Mouse (Mus musculus): ENCODE measurements around the gene Slc45a1. TPM values are rescaled to one million over a fixed set of nuclear protein-coding genes. Genes with fewer than 3 reads are reported as not detected.

Gene Slc45a1
- polyA plus RNA-seq (2021) = not detected

DNA sequence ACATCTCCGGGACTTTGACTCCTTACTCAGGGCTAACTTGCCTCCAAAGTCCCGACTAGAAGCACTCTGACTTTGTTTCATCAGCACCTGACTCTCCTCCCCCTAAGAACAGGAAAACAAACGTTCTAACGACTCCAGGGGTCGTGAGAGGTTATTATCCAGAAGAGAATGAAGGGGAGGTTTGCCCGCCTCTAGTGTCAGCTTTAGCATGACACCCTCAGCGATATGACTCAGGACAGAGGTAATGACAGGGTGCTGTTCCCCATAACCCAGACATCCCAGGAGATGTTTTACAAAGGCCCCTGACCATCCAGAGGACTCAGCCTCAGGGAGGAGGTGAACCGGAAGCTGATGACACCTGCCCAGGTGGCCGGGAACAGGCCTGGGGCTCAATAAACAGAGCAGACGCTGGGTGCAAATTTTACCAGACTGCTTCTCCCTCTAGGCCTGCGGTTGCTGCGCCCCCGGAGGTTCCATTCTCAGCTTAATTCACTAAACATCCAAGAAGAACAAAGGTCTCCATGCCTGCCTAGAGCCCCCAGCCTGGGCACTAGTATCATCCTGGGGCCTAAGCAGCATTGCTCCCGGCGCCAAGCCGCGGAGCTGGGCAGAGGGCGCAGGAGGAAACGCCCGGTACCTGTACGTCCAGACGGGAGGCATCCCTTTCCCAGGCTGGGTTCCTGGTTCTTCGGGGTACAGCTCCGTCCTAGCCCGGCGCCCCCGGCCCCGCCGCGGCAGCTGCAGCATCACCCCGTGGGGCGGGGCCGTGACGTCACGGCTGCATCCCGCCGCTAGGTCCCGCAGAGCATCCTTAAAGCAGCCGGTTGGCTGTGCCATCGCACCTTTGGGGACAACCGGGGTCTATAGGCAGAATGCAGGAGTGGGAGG, at the start of gene Slc45a1:
TSS of gene Slc45a1 (minus strand) at position 785 of the 888 bp plus-strand sequence.
- no peak for TF ChIP-seq CTCF (IDR thresholded peaks at IDR 0.05)
- DNase-seq (ENCODE audit: low read depth, low spot score) (no peak), ATAC-seq (no peak)
- ChIA-PET POLR2A (no interaction called here), CTCF (interaction anchor here (1.1 kb wide), 1 partner anchor 207 kb away, joined by 3 read pairs; no protein-coding TSS in a partner anchor)
- H3K27me3 ChIP-seq = no peaks in the 10 kb centered on the region
- in situ Hi-C loops (cut with MboI; ENCODE audit: low pct_unique_long_range_greater_than_20kb) = no loop called here

DNA sequence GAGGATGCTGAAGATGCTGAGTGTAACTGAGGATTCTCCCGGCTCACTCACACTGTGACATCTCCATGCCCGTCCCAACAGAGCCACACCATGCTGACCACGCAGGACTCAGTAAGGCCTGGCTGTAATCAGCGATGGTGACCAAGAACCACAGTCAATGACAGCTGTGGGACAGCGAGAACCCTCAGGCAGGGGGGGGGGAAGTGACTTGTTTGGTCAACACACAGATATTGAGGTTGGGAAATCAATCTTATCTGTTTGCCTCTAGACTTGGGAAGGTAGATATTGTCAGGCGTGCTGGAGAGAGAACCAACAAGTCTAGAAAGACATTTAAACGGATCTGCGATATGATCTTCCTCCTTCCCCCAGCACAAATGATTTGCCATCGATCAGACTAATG, 48.9 kb upstream of the Slc45a1 start:
- H3K27me3 ChIP-seq = no peaks in the 10 kb centered on the region
- no peak for TF ChIP-seq CTCF (IDR thresholded peaks at IDR 0.05)

DNA sequence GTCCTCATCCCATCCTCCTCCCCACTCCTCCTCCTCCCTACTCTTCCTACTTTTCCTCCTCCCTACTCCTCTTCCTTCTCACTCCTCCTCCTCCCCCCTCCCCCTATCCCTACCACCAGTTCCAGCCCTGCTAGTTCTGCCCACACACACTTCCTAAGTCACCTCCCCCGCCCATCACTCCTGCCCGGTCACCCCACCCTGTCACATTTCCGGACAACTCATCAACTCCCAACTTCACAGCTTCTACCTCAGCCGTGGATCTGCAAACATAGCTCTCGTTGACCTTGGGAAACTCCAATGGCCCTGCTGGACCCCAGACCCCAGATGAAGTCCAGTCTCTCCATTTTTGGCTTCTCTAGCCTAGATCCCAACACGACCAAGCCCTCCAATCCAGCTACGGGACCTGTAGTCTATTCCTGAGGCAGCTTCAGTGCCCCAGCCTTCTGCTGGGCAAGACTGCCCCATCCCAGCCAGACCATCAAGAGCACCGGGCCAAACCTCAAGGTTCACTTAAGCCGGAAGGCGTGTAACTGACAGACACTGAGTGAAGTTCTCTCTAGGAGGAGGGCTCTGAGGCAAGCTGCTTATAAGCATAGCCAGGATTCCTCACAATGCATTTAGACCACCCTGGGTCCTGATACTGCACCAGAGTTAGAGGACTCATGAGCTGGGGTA, 42.6 kb upstream of the Slc45a1 start:
- no peak for DNase-seq (ENCODE audit: low read depth, low spot score)
- TF ChIP-seq CTCF (IDR thresholded peaks at IDR 0.05) = no peak
- H3K27me3 ChIP-seq = no peaks in the 10 kb centered on the region
- POLR2A ChIA-PET = no interaction called here
- ATAC-seq = no peak
- in situ Hi-C loops (cut with MboI; ENCODE audit: low pct_unique_long_range_greater_than_20kb) = no loop called here
- CTCF ChIA-PET = no interaction called here

More for the DNA sequence above, 48.9 kb upstream of the Slc45a1 start:
- in situ Hi-C loops (cut with MboI; ENCODE audit: low pct_unique_long_range_greater_than_20kb) = no loop called here
- CTCF ChIA-PET = interaction anchor here (2.1 kb wide), 1 partner anchor 98 kb away, joined by 4 read pairs; no protein-coding TSS in a partner anchor
- POLR2A ChIA-PET = no interaction called here
- no peak for ATAC-seq
- no peak for DNase-seq (ENCODE audit: low read depth, low spot score)

DNA sequence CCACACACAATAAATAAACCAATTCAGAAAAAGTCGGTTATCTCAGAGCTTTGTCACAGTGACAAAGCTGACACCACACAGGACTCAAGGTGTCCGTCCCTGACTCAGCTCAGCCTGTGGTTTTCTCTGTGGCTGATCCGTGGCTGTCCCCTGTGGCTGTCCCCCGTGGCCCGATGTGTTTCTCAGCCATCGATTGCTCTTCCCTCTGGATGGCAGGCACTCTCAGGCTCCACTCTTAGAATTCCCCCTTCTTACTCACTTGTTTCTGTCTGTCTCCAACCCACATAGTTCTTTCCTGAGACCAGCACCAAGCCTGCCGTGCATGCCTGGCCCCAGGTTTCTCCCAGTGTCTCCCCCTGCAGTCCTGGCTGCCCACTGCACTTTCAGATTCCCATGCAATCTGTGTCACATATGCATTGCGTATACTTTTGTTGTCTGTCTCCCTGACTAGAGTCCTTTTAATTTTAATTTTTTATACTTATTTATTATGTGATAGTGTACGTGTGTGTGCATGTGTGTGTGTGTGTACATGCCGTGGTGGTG, 41.0 kb upstream of the Slc45a1 start:
- TF ChIP-seq CTCF (IDR thresholded peaks at IDR 0.05) = peak; percentile 64
- in situ Hi-C loops (cut with MboI; ENCODE audit: low pct_unique_long_range_greater_than_20kb) = no loop called here
- no peak for ATAC-seq
- H3K27me3 ChIP-seq = no peaks in the 10 kb centered on the region
- peak; percentile 43 for DNase-seq (ENCODE audit: low read depth, low spot score)
- CTCF ChIA-PET = interaction anchor here (0.8 to 2.6 kb wide), 6 partner anchors 14 to 178 kb away, joined by 3 to 13 read pairs (median 4); no protein-coding TSS in a partner anchor
- POLR2A ChIA-PET = interaction anchor here (1.0 to 2.0 kb wide), 2 partner anchors 14 to 162 kb away, joined by 3 to 6 read pairs; no protein-coding TSS in a partner anchor

DNA sequence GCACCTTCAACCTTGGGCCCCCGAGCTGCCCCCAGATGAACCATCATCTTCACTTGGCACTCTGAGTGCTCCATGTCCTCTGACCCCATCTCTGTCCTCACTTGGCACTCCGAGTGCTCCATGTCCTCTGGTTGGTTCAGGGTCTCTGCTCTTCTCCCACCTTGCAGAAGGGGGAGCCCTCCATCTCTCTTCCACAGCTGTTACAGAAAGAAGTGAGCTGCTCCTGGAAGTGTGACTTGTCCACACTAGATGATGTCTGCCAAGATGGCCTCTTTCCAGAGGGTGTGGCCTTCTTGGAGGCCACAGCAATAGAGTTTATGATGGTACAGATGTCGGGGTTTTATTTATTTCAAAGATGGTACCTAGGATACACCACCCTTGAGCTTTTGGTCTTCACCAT, 38.8 kb upstream of the Slc45a1 start:
- H3K27me3 ChIP-seq = no peaks in the 10 kb centered on the region
- in situ Hi-C loops (cut with MboI; ENCODE audit: low pct_unique_long_range_greater_than_20kb) = no loop called here
- ChIA-PET CTCF (interaction anchor here (0.7 to 2.6 kb wide), 5 partner anchors 27 to 158 kb away, joined by 3 to 13 read pairs (median 4); no protein-coding TSS in a partner anchor), POLR2A (interaction anchor here (2.0 kb wide), 1 partner anchor 17 kb away, joined by 6 read pairs; no protein-coding TSS in a partner anchor)
- ATAC-seq = no peak
- TF ChIP-seq CTCF (IDR thresholded peaks at IDR 0.05) = peak; percentile 50
- no peak for DNase-seq (ENCODE audit: low read depth, low spot score)

DNA sequence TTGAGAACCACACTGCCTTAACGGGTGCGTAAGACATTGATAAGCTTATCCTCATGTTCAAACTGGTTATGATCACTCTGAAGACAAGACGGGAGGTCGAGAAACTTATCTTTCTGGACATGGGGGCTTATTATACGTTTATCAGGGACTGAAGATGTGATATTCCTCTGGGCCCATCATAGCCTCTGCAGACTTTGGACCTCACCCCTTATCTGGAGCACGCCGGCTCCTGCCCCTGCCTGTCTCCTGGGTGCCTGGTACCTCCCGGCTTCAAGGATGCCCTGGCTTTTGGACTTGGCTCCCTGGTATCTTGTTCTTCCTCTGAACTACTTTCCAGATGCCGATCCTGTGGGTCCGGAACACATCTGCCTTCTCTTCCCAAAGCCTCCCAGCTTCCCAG, 37.6 kb upstream of the Slc45a1 start:
- ChIA-PET POLR2A (no interaction called here), CTCF (no interaction called here)
- ATAC-seq (no peak), DNase-seq (ENCODE audit: low read depth, low spot score) (no peak)
- H3K27me3 ChIP-seq = no peaks in the 10 kb centered on the region
- in situ Hi-C loops (cut with MboI; ENCODE audit: low pct_unique_long_range_greater_than_20kb) = no loop called here
- no peak for TF ChIP-seq CTCF (IDR thresholded peaks at IDR 0.05)

DNA sequence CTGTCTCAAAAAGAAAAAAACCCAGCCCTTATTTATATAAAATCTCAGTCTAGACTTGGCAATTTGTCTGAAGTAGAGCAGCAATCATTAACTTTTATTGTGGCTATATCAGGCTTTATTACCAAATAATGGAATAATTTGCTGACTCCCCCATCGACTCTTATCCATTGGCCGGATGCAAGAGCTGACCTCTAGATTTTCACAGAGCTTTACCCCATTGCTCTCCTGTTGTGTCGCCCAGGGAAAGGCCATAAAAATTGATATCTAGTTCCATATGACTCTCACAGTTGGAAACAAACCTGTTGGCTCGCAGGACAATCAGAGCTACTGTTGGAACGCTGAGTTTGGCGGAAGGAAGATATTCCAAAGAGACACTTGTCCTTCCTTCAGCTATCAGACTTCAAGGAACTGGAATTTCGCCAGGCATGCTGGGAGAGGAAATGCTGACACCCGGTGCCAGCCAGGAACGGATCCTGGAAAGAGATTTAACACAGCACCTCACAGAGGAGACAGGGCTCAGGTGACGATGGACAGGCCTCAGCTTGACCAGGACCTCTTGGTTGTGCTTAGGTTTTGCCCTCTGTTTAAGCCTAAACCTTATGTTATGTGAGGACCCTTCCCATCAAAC, 35.3 kb upstream of the Slc45a1 start:
- ChIA-PET POLR2A (no interaction called here), CTCF (interaction anchor here (1.0 kb wide), 1 partner anchor 31 kb away, joined by 3 read pairs; no protein-coding TSS in a partner anchor)
- no peak for ATAC-seq
- in situ Hi-C loops (cut with MboI; ENCODE audit: low pct_unique_long_range_greater_than_20kb) = no loop called here
- no peaks in the 10 kb centered on the region for H3K27me3 ChIP-seq
- no peak for TF ChIP-seq CTCF (IDR thresholded peaks at IDR 0.05)
- DNase-seq (ENCODE audit: low read depth, low spot score) = no peak

DNA sequence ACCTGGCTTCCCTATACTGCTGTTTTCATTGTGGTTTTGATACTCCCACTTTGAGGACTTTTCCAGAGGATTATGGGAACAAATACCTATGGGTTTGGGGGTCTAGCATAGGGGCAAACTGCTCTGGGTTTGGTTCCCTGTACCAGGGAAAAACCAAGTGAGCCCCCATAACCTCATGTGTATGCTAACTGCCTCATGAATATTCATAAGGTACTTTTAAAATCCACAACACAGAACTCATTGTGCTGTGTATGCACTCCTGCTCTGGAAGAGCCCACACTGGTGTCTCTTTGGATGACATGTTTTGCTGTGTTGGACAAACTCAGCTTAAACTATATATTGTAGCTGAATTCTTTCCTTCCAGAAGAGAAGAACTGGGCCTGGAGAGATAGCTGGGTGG, 34.6 kb upstream of the Slc45a1 start:
- TF ChIP-seq CTCF (IDR thresholded peaks at IDR 0.05) = no peak
- ATAC-seq (no peak), DNase-seq (ENCODE audit: low read depth, low spot score) (no peak)
- POLR2A ChIA-PET = no interaction called here
- H3K27me3 ChIP-seq = no peaks in the 10 kb centered on the region
- in situ Hi-C loops (cut with MboI; ENCODE audit: low pct_unique_long_range_greater_than_20kb) = no loop called here
- CTCF ChIA-PET = no interaction called here

DNA sequence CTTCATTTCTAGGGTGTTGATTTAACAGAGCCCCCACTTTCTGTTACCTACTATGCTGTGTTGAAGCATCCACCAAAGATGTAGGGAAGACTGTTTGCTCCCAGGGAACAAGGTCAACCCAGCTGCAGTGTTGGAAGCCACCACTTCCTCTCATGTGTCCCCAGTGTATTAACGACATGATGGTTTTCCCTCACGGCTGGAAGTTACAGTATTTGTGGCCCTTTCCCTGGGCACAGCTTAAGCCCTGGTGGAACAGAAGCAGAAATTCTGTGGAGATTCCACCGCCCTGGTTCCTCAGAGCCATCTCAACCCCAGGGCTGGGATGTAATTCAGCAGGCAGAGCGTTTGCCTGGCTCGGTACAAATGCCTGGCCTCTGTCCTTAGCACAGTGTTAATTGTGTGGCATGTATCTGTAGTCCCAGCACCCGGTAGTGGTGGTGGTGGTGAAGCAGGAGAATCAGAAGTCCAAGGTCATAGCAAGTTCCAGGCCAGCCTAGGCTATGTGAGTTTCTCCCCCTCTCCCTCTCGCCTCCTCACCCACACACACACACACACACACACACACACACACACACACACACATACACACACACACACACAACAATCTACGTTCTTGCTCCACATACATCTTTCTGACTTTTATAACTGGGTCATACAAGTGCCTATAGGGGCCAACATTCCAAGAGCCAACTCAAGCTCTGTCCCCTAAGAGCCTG, 34.0 kb upstream of the Slc45a1 start:
- POLR2A ChIA-PET = no interaction called here
- no peak for TF ChIP-seq CTCF (IDR thresholded peaks at IDR 0.05)
- CTCF ChIA-PET = no interaction called here
- DNase-seq (ENCODE audit: low read depth, low spot score) = no peak
- in situ Hi-C loops (cut with MboI; ENCODE audit: low pct_unique_long_range_greater_than_20kb) = no loop called here
- no peaks in the 10 kb centered on the region for H3K27me3 ChIP-seq
- no peak for ATAC-seq
